Mouse (Mus musculus) intestine, embryonic 16.5 days (tissue): ENCODE data around the gene Tnrc6c. TPM values are rescaled to one million over a fixed set of nuclear protein-coding genes. Genes with fewer than 3 reads are reported as not detected.

Experiments
- ATAC-seq: fragments of 200-750 bp; cut with Nextera tagmentation; 2 replicates; pipeline ENCODE4 v1.8.0; 2017; ENCODE audit warnings: moderate TSS enrichment, moderate library complexity
- H3K27ac ChIP-seq: fragments of 300-500 bp; sonication (generic); 2 replicates; pipeline ENCODE4 v1.5.1; 2014; ENCODE audit warnings: mild to moderate bottlenecking, low read length
- H3K27me3 ChIP-seq: fragments of 300-500 bp; sonication (generic); replicated peaks from 2 replicates; pipeline ENCODE4 v1.6.1; 2014; ENCODE audit warnings: low read length, control low read depth, mixed read lengths; ENCODE audit not compliant: control insufficient read depth, insufficient read depth
- H3K36me3 ChIP-seq: fragments of 300-500 bp; sonication (generic); 2 replicates; pipeline ENCODE4 v1.6.1; 2014; ENCODE audit warnings: low read length, control low read depth; ENCODE audit not compliant: control insufficient read depth, insufficient read depth
- H3K4me1 ChIP-seq: fragments of 300-500 bp; sonication (generic); 2 replicates; pipeline ENCODE4 v1.6.1; 2014; ENCODE audit warnings: low read length, control low read depth, mixed read lengths; ENCODE audit not compliant: control insufficient read depth, insufficient read depth
- H3K4me2 ChIP-seq: fragments of 300-500 bp; sonication (generic); 2 replicates; pipeline ENCODE4 v1.6.1; 2014; ENCODE audit warnings: low read depth, low read length, control low read depth
- H3K4me3 ChIP-seq: fragments of 300-500 bp; sonication (generic); 2 replicates; pipeline ENCODE4 v1.5.1; 2014; ENCODE audit warnings: mild to moderate bottlenecking, low read length
- H3K9ac ChIP-seq: fragments of 300-500 bp; sonication (generic); 2 replicates; pipeline ENCODE4 v1.6.1; 2014; ENCODE audit warnings: low read depth, low read length
- H3K9me3 ChIP-seq: fragments of 300-500 bp; sonication (generic); 2 replicates; pipeline ENCODE4 v1.6.1; 2016; ENCODE audit warnings: low read length, control low read depth; ENCODE audit not compliant: control insufficient read depth
- WGBS: fragments of 180-500 bp; shearing (Covaris S2); extraction: QIAGEN DNeasy Blood & Tissue Kit; methylation state at CpG from one replicate; pipeline ENCODE4 v1.1.7; 2014; 5-methylcytosine and 5-hydroxymethylcytosine counted together
- polyA plus RNA-seq: library from polyadenylated mRNA; unstranded; fragments of >200 nt; fragmentation: Nextera tagmentation; extraction: Ambion mirVana; gene quantifications from 2 replicates; pipeline ENCODE4 v1.2.1, GENCODE M21; 2015

Tnrc6c gene
- polyA plus RNA-seq, 1 experiment from 2014 or later: 6.6 TPM

- WGBS: 94% methylated on average over 10 of the region's 10 CpGs
- no peak for ATAC-seq
- Histone ChIP-seq H3K27ac (no peak overlapping the region), H3K9me3 (no peaks in the 10 kb centered on the region), H3K4me2 (no peak overlapping the region), H3K36me3 (peaks cover 3% of the 10 kb centered on the region; the same call in 1 of the 2 replicates), H3K4me1 (peaks cover 18% of the 10 kb centered on the region), H3K4me3 (no peak overlapping the region), H3K9ac (no peak overlapping the region), H3K27me3 (no peaks in the 10 kb centered on the region)
Measured at GRCm38 (mm10) chr11:117774925-117775324, 120.8 kb downstream of the Tnrc6c start.

DNA sequence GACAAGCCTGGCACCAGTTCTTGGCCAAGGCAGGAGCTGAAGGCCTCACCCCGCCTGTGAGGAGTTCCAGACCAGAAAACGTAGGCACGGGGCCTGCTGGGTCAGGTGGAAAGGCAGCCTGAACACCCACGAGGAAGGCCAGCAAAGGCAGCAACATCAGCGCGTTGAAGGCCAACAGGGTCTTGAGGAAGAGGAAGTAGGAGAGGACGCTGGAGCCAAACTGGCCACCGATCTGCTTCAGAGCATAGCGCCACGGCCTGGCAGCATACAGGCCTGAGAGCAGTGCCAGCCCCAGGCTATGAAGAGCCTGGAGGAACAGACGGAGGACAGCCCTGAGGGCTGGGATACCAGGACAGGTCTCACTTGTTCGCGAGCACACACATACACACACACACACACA lies 121.5 kb downstream of the Tnrc6c start:
- Histone ChIP-seq H3K9ac (no peak overlapping the region), H3K36me3 (peaks cover 3% of the 10 kb centered on the region; the same call in 1 of the 2 replicates), H3K4me3 (no peak overlapping the region), H3K9me3 (no peaks in the 10 kb centered on the region), H3K4me2 (no peak overlapping the region), H3K27ac (no peak overlapping the region), H3K27me3 (no peaks in the 10 kb centered on the region), H3K4me1 (peaks cover 19% of the 10 kb centered on the region)
- WGBS: 86% methylated on average over 13 of the region's 13 CpGs
- no peak for ATAC-seq

DNA sequence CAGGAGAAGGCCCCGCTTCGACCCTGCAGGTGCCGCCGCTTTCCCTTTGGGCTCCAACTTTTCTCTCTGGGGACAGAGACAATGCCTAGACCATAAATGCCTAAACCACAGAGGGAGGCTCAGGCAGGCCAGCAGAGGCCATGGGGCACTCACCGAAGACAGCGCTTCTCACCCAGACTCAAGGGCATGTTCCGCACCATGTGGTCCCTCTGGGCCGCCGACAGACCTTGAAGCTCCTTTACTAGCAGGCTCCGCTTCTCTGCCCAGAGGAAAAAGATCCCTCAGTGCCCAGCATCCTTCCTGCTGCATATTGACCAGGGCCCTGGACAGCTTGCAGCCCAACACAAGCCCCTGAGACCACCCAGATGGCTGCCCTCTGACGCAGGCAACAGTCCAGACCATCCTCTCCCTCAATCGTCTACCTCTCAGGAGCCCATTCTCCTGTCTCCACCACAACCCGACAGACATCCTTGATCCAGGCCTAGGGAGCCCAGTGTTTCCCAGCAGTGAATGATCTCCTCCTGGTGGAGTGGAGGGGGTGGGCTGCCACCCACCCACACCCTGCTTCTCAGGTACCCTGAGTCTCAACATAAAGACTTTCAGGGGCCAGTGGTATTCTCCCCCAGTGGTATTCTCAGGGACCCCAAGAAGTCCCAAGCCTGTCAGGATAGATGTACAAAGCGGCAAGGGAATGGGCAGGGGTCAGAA lies 122.2 kb downstream of the Tnrc6c start:
- Histone ChIP-seq H3K4me3 (no peak overlapping the region), H3K27ac (no peak overlapping the region), H3K36me3 (peaks cover 3% of the 10 kb centered on the region; the same call in 1 of the 2 replicates), H3K9me3 (no peaks in the 10 kb centered on the region), H3K9ac (no peak overlapping the region), H3K4me1 (peaks cover 24% of the 10 kb centered on the region), H3K4me2 (no peak overlapping the region), H3K27me3 (no peaks in the 10 kb centered on the region)
- 92% methylated on average over 14 of the region's 14 CpGs for WGBS
- ATAC-seq: no peak

GRCm38 (mm10) chr11:117777111-117777510 lies 123.0 kb downstream of the Tnrc6c start:
- WGBS: 81% methylated on average over 5 of the region's 5 CpGs
- peaks cover 3% of the 10 kb centered on the region; the same call in 1 of the 2 replicates for H3K36me3 ChIP-seq
- no peak overlapping the region for H3K4me2 ChIP-seq
- H3K27me3 ChIP-seq: no peaks in the 10 kb centered on the region
- no peaks in the 10 kb centered on the region for H3K9me3 ChIP-seq
- H3K27ac ChIP-seq: no peak overlapping the region
- H3K4me1 ChIP-seq: peaks cover 31% of the 10 kb centered on the region
- H3K9ac ChIP-seq: no peak overlapping the region
- no peak overlapping the region for H3K4me3 ChIP-seq
- ATAC-seq: no peak

DNA sequence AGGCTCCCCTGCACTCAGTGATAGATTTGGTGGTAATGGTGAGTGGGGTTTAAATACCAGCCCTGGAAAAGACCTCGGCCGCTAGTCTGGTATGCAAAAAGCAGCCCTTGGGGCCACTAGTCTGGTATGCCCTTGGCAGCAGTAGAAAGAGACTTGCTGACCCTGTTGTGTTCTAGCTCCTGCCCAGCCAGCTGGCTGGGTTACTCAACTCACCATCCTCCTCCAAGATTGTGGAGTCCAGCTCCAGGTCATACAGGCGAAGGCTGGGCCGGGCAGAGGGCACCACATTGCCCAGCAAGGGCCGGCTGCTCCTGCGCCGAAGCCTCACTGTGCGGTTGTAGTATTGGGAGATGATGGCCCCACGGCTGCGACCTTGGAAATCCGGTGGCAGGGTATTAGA lies 123.9 kb downstream of the Tnrc6c start:
- no peak overlapping the region for H3K27ac ChIP-seq
- no peaks in the 10 kb centered on the region for H3K27me3 ChIP-seq
- H3K36me3 ChIP-seq: peaks cover 3% of the 10 kb centered on the region; the same call in 1 of the 2 replicates
- no peak overlapping the region for H3K4me3 ChIP-seq
- no peaks in the 10 kb centered on the region for H3K9me3 ChIP-seq
- ATAC-seq: no peak
- WGBS: 95% methylated on average over 11 of the region's 11 CpGs
- H3K4me1 ChIP-seq: peaks cover 35% of the 10 kb centered on the region
- H3K4me2 ChIP-seq: no peak overlapping the region
- H3K9ac ChIP-seq: no peak overlapping the region

DNA sequence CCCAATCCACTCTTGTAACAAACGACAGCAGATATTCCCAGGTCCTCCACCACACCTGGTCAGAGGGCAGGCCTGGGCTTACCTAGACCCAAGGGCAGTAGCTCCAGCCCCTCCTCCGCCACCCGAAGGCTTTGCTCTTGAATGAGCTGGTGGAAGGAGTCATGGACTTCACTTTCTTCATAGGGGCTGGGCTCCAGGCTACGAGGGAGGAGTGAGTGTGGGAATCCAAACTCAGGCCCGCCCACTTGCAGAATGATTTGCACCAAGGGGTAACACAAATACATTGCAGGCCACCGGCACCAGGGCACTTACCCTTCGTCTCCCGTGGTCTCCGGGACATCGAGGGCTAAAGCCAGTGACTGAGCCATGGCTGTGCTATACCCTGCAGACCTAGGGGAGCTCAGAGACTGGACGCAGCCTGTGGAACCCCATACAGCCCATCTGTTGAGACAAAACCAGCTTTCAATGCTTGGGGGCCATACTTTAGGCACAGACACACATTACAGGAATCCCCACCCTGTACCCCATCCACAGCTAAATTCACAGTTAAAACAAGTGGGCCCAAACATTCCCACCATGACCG lies 124.9 kb downstream of the Tnrc6c start:
- 43% methylated on average over 12 of the region's 12 CpGs for WGBS
- no peaks in the 10 kb centered on the region for H3K27me3 ChIP-seq
- peak overlapping the region; percentile 64 for H3K4me3 ChIP-seq
- H3K36me3 ChIP-seq: peaks cover 3% of the 10 kb centered on the region; the same call in 1 of the 2 replicates
- peak overlapping the region; percentile 77 for H3K9ac ChIP-seq
- H3K4me2 ChIP-seq: peak overlapping the region; percentile 91
- no peak for ATAC-seq
- peak overlapping the region; percentile 92 for H3K27ac ChIP-seq
- no peaks in the 10 kb centered on the region for H3K9me3 ChIP-seq
- H3K4me1 ChIP-seq: peaks cover 42% of the 10 kb centered on the region

DNA sequence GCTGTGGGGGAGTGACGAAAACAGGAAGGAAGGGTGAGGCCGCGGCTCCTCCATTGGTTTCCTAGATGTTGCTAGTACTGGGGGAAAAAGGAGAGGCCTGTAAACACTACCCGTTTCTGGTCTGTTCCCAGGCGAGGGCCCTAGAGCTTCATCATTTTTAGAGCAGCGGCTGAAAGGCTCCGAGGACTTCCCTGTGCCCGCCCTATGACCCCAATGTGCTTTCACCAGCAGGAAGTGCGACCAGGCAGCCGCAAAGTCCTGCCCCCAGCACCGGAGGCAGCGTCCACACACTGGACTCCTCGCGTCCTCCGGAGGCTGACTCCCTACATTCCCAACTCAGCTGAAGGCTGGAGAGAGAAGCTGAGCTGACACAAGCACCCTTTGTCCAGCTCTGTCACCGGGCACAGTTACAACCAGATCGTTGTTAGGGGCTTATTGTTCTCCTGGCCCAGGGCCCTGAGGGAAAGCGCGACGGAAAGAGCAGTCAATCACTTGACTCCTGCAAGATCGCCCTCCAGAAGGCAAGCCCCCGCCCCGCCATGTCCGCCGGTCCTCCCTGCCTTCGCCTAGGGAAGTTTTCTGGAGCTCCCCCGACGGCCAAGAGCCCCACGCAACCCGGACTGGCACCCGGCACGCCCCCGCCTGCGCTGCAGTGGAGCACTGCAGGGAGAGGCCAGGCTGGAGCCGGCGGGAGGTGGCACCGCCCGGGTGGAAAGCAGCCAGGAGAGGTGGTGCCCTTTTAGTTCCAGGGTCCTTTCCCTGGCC lies 125.5 kb downstream of the Tnrc6c start:
- WGBS: 4% methylated on average over 38 of the region's 38 CpGs
- H3K4me2 ChIP-seq: peak overlapping the region; percentile 91
- peaks cover 3% of the 10 kb centered on the region; the same call in 1 of the 2 replicates for H3K36me3 ChIP-seq
- no peaks in the 10 kb centered on the region for H3K27me3 ChIP-seq
- H3K9me3 ChIP-seq: no peaks in the 10 kb centered on the region
- H3K4me3 ChIP-seq: peak overlapping the region; percentile 64
- H3K27ac ChIP-seq: peak overlapping the region; percentile 92
- H3K4me1 ChIP-seq: peaks cover 42% of the 10 kb centered on the region
- H3K9ac ChIP-seq: peak overlapping the region; percentile 77
- peak; percentile 41 for ATAC-seq

DNA sequence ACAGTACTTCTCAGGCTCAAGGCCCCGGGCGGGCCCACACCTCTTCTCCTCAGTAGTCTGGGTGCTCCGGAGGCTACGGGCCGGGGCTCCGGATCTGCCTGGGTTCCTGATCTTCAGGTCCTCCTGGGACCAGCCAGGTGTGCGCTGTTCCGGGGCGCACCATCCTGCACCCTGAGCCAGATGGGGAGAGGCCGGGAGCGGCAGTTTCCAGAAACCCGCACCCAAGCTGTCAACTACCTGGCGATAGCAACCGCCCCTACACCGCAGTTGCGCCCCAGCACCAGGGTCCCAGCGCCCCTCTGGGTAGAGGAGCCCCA lies 126.1 kb downstream of the Tnrc6c start:
- Histone ChIP-seq H3K4me2 (peak overlapping the region; percentile 91), H3K9ac (peak overlapping the region; percentile 77), H3K4me3 (peak overlapping the region; percentile 64), H3K36me3 (peaks cover 3% of the 10 kb centered on the region; the same call in 1 of the 2 replicates), H3K27me3 (no peaks in the 10 kb centered on the region), H3K27ac (peak overlapping the region; percentile 92), H3K9me3 (no peaks in the 10 kb centered on the region), H3K4me1 (peaks cover 42% of the 10 kb centered on the region)
- ATAC-seq: peak; percentile 36
- WGBS: 1% methylated on average over 17 of the region's 17 CpGs

DNA sequence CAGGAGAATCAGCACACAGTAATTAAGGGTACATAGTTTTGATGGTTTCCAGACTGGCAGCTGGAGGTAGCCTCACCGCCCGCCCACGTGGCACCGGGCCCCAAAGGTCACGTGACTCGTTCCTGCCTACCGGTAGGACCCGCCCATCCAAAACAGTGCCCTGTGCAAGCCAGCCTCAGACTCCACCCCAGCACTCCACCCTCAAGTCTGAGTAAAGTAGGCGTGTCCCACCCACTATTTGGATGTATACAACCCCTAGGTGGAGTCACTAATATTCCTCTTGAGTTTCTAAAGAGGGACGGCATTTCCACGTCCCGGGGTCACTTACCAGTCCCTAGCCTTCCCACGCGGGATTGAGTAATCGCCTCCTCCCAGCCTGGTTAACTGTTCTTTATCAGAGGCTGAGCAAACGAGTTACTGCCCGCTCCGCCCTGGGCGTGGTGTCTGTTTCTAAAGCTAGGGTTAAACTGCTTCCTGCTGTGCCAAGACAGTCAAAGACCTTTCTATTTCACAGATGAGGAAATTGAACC lies 126.6 kb downstream of the Tnrc6c start:
- 1% methylated on average over 19 of the region's 19 CpGs for WGBS
- H3K9ac ChIP-seq: peak overlapping the region; percentile 77
- peak; percentile 85 for ATAC-seq

More for the DNA sequence above, 126.6 kb downstream of the Tnrc6c start:
- Histone ChIP-seq H3K36me3 (peaks cover 3% of the 10 kb centered on the region; the same call in 1 of the 2 replicates), H3K4me1 (peaks cover 42% of the 10 kb centered on the region), H3K9me3 (no peaks in the 10 kb centered on the region), H3K27me3 (no peaks in the 10 kb centered on the region), H3K4me3 (peak overlapping the region; percentile 64), H3K27ac (peak overlapping the region; percentile 92), H3K4me2 (peak overlapping the region; percentile 91)
